Mouse (Mus musculus): ENCODE measurements around the gene Card11.

The Card11 gene

DNA sequence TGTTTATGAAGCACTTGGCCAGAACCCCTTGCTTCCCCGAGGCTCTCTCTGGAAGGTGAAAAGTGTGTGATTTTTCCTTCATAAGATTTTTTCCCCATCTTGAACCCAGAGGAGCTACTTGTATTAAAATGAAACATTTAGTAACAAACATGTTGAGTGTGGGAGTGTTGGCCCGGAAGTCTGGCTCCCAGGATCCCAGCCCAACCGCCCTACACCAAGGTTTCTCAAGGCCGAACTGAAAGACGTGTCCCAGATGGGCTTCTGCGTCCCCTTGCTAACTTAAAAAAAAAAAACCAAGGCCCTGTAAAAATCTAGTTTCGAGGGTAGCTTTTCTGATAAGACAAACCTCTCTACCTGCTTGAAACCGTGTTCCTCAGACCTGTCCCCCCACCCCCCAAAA lies 172.5 kb downstream of the Card11 start:
- no peaks in the 10 kb centered on the region for H3K36me3 ChIP-seq (ENCODE audit: control insufficient read depth, insufficient read depth, low read length, poor library complexity, severe bottlenecking)
- no peak for DNase-seq (ENCODE audit: low read depth, low spot score)
- no peaks in the 10 kb centered on the region for H3K27me3 ChIP-seq (ENCODE audit: control insufficient read depth, insufficient read depth, low read length, poor library complexity, severe bottlenecking)

DNA sequence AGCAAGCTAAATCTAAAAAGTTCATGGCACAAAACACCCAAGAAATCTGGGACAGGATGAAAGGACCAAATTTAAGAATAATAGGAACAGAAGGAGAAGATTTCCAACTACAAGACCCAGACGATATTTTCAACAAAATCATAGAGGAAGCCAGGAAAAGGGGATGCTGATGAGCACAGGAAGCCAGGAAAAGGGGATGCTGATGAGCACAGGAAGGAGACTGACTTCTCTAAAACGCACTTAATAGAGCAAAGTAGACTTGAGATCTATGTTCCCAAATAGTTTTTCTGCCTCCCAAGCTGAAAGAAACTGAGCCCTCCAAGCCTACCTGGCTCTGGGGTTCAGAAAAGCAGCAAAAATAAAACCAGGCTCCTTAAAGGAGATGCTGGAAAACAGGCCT lies 173.0 kb downstream of the Card11 start:
- no peak for DNase-seq (ENCODE audit: low read depth, low spot score)
- H3K36me3 ChIP-seq (ENCODE audit: control insufficient read depth, insufficient read depth, low read length, poor library complexity, severe bottlenecking): no peaks in the 10 kb centered on the region
- no peaks in the 10 kb centered on the region for H3K27me3 ChIP-seq (ENCODE audit: control insufficient read depth, insufficient read depth, low read length, poor library complexity, severe bottlenecking)

DNA sequence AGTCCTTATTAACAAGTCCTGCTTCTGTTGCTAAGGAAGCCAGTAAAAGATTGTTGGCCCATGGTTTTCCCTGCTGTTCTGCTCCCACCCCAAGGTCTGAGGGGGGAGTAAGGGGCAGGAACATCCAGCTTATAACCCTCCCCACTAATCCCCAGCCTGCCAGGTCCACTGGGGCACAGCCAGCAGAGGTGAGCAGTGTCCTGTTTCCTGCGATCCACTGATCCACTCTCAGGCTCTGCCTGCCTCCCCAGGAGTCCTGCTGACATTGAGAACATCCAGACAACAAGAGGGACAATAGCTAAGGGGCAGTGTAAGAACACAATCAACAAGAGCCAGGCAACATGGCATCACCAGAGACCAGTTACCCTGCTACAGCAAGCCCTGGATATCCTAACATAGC lies 173.6 kb downstream of the Card11 start:
- Histone ChIP-seq H3K36me3 (ENCODE audit: control insufficient read depth, insufficient read depth, low read length, poor library complexity, severe bottlenecking) (no peaks in the 10 kb centered on the region), H3K27me3 (ENCODE audit: control insufficient read depth, insufficient read depth, low read length, poor library complexity, severe bottlenecking) (no peaks in the 10 kb centered on the region)
- DNase-seq (ENCODE audit: low read depth, low spot score): no peak

DNA sequence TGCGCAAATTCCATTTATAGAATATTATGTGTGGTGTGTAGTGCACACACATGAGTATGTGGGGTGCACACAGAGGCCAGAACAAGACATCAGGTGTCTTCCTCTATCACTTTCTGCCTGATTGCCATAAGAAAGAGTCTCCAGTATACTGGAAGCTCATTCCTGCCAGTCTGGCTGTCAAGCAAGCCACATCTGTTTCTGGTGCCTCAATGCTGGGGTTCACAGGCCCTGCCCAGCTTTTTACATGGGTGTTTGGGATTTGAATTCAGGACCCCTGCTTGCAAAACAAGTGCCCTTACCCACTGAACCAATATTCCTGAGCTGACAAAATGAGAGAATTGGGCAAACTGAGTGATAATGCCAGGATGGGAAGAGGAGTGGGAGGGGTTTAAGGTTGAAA lies 174.3 kb downstream of the Card11 start:
- Histone ChIP-seq H3K27me3 (ENCODE audit: control insufficient read depth, insufficient read depth, low read length, poor library complexity, severe bottlenecking) (no peaks in the 10 kb centered on the region), H3K36me3 (ENCODE audit: control insufficient read depth, insufficient read depth, low read length, poor library complexity, severe bottlenecking) (no peaks in the 10 kb centered on the region; the same call in 1 of the 2 replicates)
- no peak for DNase-seq (ENCODE audit: low read depth, low spot score)

DNA sequence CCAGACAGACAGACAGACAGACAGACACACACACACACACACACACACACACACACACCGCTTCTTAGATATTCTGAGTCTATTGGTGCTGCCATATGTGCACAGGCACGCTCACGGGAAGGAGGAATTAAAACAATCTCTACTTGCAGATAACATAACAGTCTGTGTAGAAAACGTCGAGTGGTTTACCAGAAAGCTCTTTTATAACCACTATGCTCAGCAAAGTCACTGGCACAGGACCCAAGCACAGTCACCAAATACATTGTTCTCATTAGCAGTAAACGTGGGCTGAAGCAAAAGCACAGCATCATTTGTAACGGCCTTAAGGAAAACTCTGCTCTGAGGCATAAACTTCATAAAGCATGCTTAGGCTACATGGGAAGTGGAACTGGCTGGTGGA lies 176.3 kb downstream of the Card11 start:
- no peaks in the 10 kb centered on the region for H3K27me3 ChIP-seq (ENCODE audit: control insufficient read depth, insufficient read depth, low read length, poor library complexity, severe bottlenecking)
- no peak for DNase-seq (ENCODE audit: low read depth, low spot score)
- H3K36me3 ChIP-seq (ENCODE audit: control insufficient read depth, insufficient read depth, low read length, poor library complexity, severe bottlenecking): no peaks in the 10 kb centered on the region; the same call in none of the 2 replicates

DNA sequence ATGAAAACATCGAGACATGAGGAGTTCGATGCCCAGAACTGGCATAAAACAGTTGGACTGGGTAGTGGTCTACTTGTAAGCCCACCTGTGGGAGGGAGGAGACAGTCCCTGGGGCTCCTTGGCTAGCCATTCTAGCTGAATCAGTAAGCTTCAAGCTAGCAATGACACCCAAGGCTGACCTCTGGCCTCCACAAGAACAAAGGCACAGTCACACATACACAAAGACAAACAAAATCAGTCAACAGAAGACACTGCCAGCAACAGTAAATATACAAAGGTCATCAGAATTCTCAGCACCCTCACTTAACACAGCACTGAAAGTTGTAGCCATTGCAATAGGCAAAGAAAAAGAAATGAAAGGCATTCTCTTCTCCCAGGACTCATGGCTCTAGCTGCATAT lies 177.0 kb downstream of the Card11 start:
- H3K27me3 ChIP-seq (ENCODE audit: control insufficient read depth, insufficient read depth, low read length, poor library complexity, severe bottlenecking): no peaks in the 10 kb centered on the region
- H3K36me3 ChIP-seq (ENCODE audit: control insufficient read depth, insufficient read depth, low read length, poor library complexity, severe bottlenecking): no peaks in the 10 kb centered on the region; the same call in none of the 2 replicates
- no peak for DNase-seq (ENCODE audit: low read depth, low spot score)

Data from splenic B cell, adult 2 months (primary cell).